Mouse (Mus musculus) C2C12 (cell line): ENCODE data around the gene Gm28036. TPM values are rescaled to one million over a fixed set of nuclear protein-coding genes. Genes with fewer than 3 reads are reported as not detected.

Experiments used
- H3K27me3 ChIP-seq: one replicate; pipeline ENCODE4 v1.6.1; 2011; ENCODE audit not compliant: control insufficient read depth, insufficient read depth, insufficient read length
- H3K36me3 ChIP-seq: one replicate; pipeline ENCODE4 v1.6.1; 2011; ENCODE audit not compliant: control insufficient read depth, insufficient read depth
- H3K4me3 ChIP-seq: one replicate; pipeline ENCODE4 v1.5.1; 2011; ENCODE audit warnings: mild to moderate bottlenecking, control low read depth; ENCODE audit not compliant: poor library complexity, insufficient read depth, severe bottlenecking
- H3K79me2 ChIP-seq: one replicate; pipeline ENCODE4 v1.6.1; 2011; ENCODE audit not compliant: control insufficient read depth, insufficient read depth
- H3K79me3 ChIP-seq: one replicate; pipeline ENCODE4 v1.6.1; 2011; ENCODE audit warnings: low read depth, control low read depth
- H3ac ChIP-seq: one replicate; pipeline ENCODE3; 2011; ENCODE audit warnings: low read depth; ENCODE audit not compliant: control insufficient read depth, insufficient read length
- CEBPB ChIP-seq: IDR thresholded peaks from one replicate; pipeline ENCODE4 v1.6.1; 2011; ENCODE audit warnings: low read depth, mild to moderate bottlenecking, control low read depth, moderate library complexity
- CTCF ChIP-seq: IDR thresholded peaks from one replicate; pipeline ENCODE4 v1.5.1; 2011; ENCODE audit not compliant: control insufficient read depth, insufficient read depth, insufficient read length
- FOSL1 ChIP-seq: IDR thresholded peaks from one replicate; pipeline ENCODE4 v1.8.0; 2011; ENCODE audit warnings: mild to moderate bottlenecking, low read length; ENCODE audit not compliant: poor library complexity, insufficient read depth, severe bottlenecking
- MAX ChIP-seq: IDR thresholded peaks from one replicate; pipeline ENCODE4 v1.6.1; 2011; ENCODE audit warnings: mild to moderate bottlenecking, control low read depth
- MYOD1 ChIP-seq: IDR thresholded peaks from one replicate; pipeline ENCODE4 v1.6.1; 2011; ENCODE audit warnings: low read depth; ENCODE audit not compliant: control insufficient read depth, insufficient read length
- MYOG ChIP-seq: IDR thresholded peaks from one replicate; pipeline ENCODE4 v1.6.1; 2011; ENCODE audit not compliant: control insufficient read depth, insufficient read length; ENCODE audit errors: extremely low read depth
- USF1 ChIP-seq: IDR thresholded peaks from one replicate; pipeline ENCODE4 v1.6.1; 2011; ENCODE audit warnings: low read depth, mild to moderate bottlenecking, control low read depth, moderate library complexity
- long read RNA-seq, 2 experiments: library from polyadenylated mRNA; unstranded; transcript quantifications; one replicate each; pipeline ENCODE4 v2.0.0; 2019 to 2020
- polyA plus RNA-seq: library from polyadenylated mRNA; unstranded; fragments of >200 nt; fragmentation: generic; extraction: Trizol; gene quantifications from one replicate; pipeline ENCODE4 v1.2.1, GENCODE M21; 2012; ENCODE audit warnings: missing spikeins

The Gm28036 gene
- 15.3 TPM for polyA plus RNA-seq
- long read RNA-seq, experiment 1, partial matches to known transcripts: 0 of 2 reads
- long read RNA-seq, experiment 1, other reads (novel, unspliced or antisense): 2 of 2 reads
- long read RNA-seq, experiment 2: 0 reads

DNA sequence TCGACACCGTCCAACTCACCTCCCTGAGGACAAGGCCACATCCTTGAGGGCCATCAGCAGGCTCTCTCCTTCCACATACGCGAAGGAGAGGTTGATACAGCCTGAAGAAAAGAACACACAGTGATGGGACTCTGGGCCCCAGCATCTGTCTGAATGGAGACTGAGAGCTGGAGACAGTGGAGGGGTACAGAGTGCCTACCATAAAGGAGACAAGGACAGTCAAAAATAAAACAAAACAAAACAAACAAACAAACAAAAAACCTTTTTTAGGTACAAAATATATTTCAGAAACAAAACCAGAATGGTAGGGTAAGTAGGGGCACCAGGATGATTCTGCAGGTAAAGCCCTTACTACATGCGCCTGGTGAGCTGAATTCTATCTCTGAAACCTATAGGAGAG lies at the start of gene Gm28036:
Gene Gm28036, minus strand, starts transcription at position 101 of the 400 bp plus-strand sequence.
- Histone ChIP-seq H3K4me3 (no peak within 1 kb of the TSS), H3ac (no peak within 1 kb of the TSS), H3K79me3 (no peaks in the 10 kb centered on the region), H3K27me3 (no peaks in the 10 kb centered on the region), H3K79me2 (no peaks in the 10 kb centered on the region), H3K36me3 (peaks cover 41% of the 10 kb centered on the region)
- TF ChIP-seq MYOG (no peak), MAX (no peak), MYOD1 (no peak), CEBPB (no peak), FOSL1 (no peak), CTCF (no peak), USF1 (no peak)

DNA sequence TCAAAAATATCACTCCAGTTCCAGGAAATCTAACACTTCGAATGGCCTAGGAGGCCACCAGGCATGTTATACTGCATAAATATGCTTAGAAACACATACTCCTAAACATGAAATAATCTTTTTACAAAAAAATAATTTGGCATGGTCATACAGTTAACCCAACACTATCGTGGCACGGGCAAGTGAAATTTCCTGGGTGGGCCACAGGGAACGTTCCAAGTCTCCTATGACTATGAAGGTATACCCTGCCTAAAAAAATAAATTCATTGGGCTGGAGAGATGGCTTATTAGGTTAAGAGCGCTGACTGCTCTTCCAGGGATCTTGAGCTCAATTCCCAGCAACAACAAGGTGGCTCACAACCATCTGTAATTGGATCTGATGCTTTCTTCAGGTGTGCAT lies 39.7 kb upstream of the Gm28036 start:
- Histone ChIP-seq H3K79me2 (peaks cover 97% of the 10 kb centered on the region), H3K79me3 (peaks cover 54% of the 10 kb centered on the region), H3K36me3 (peaks cover 93% of the 10 kb centered on the region), H3ac (no peak overlapping the region), H3K27me3 (no peaks in the 10 kb centered on the region), H3K4me3 (no peak overlapping the region)
- TF ChIP-seq CTCF (no peak), MYOG (no peak), CEBPB (no peak), USF1 (no peak), MAX (no peak), FOSL1 (no peak), MYOD1 (no peak)

DNA sequence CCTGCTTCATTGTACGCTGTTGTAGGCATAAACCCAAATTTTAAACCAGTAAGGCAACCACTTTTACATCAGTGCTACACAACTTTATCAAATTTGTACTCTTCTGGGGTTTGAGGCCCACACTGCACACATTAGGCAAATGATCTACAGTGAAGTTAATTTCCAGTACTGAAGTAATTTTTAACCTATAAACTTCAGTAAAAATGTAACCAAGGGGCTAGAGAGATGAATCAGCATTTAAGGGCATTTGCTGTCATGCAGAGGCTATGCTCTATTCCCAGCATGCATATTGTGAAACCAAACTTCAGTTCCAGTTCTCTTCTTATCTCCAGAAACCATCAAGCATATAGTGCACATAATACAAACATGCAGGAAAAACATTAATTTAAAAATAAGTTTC lies 38.6 kb upstream of the Gm28036 start:
- no peaks in the 10 kb centered on the region for H3K27me3 ChIP-seq
- H3K36me3 ChIP-seq: peaks cover 94% of the 10 kb centered on the region
- peaks cover 97% of the 10 kb centered on the region for H3K79me2 ChIP-seq
- TF ChIP-seq FOSL1 (no peak), CEBPB (no peak)
- peaks cover 62% of the 10 kb centered on the region for H3K79me3 ChIP-seq
- no peak overlapping the region for H3ac ChIP-seq
- no peak overlapping the region for H3K4me3 ChIP-seq

DNA sequence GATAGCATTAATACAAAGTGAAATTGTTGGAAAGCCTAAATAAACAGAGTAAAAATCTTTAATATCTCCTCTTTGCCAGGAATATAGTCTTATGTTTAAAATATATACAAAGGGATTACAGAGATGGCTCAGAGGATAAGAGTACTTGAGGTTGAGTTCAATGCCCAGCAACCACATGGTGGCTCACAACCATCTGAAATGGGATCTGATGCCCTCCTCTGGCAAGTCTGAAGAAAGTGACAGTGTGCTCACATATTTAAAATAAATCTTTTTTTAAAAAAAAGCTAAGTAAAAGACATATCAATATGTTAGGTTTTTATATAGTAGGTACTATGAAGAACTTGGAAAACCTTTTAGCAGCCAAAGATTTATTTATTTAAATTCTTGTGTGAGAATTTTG lies 24.6 kb upstream of the Gm28036 start:
- peaks cover 84% of the 10 kb centered on the region for H3K79me2 ChIP-seq
- peaks cover 43% of the 10 kb centered on the region for H3K79me3 ChIP-seq
- H3ac ChIP-seq: no peak overlapping the region
- no peak overlapping the region for H3K4me3 ChIP-seq
- H3K27me3 ChIP-seq: no peaks in the 10 kb centered on the region
- TF ChIP-seq MYOG: no peak
- TF ChIP-seq CTCF: no peak
- no peak for TF ChIP-seq MAX
- no peak for TF ChIP-seq MYOD1
- no peak for TF ChIP-seq CEBPB
- TF ChIP-seq FOSL1: no peak
- no peak for TF ChIP-seq USF1
- peaks cover 98% of the 10 kb centered on the region for H3K36me3 ChIP-seq

DNA sequence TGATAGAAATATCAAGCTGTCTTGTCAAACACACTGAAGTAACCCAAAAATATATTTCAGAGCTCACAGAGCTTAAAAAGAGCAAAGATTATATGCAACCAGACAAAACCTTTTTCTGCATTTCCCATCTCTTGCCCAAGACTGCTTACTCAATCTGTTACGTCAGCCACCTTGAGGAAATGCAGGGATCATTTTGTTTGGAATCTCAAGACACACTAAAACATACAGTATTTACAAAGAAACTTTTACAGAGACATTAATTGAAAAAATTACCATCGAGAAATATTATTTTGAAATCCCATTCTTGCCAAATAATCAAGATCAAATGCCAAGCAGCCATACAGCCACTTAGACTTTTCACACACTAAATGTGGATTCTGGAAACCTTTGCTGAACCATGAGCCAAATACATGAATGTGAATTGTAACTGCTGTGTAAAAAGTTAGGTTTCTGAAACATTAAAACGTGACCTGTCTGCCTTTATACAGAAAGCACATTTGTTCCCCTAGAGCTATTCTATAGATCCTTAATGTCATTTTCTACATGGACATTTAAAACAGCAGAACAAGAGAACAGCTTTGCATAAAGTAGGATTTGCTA lies 20.5 kb upstream of the Gm28036 start:
- H3K79me3 ChIP-seq: peaks cover 17% of the 10 kb centered on the region
- no peak overlapping the region for H3ac ChIP-seq
- no peak for TF ChIP-seq FOSL1
- TF ChIP-seq MYOG: no peak
- TF ChIP-seq MYOD1: no peak
- TF ChIP-seq CEBPB: no peak
- TF ChIP-seq USF1: no peak
- TF ChIP-seq MAX: no peak
- no peak for TF ChIP-seq CTCF
- peaks cover 80% of the 10 kb centered on the region for H3K79me2 ChIP-seq
- H3K36me3 ChIP-seq: peaks cover 67% of the 10 kb centered on the region
- no peak overlapping the region for H3K4me3 ChIP-seq
- H3K27me3 ChIP-seq: no peaks in the 10 kb centered on the region
